Mouse (Mus musculus): Measurements from ENCODE around the gene Ptcd2. TPM values are rescaled to one million over a fixed set of nuclear protein-coding genes. Genes with fewer than 3 reads are reported as not detected.

Gene Ptcd2
- polyA plus RNA-seq, 1 experiment = 39.8 TPM

DNA sequence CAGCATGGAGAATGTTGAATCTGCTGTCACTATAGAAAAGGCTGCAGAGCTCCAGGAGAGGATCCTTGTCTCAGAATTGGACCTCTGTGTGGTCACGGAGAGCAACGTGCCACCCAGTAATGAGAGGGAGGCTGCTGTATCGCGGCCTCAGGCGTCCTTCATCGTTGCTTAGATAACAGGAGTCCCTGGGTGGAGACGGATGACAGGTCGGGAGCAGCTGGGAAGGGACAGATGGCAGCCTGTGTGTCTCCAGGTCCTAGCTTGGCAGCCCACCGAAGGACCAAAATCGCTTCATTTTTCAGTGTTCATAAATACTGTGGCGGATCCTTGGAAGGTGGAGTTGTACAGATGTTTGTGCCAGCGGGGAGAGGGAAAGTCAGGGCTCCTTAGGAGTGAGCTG is 24.6 kb upstream of the Ptcd2 start:
- Histone ChIP-seq H3K27ac (replicated peaks; ENCODE audit: low read depth, low read length) (no peak overlapping the region), H3K4me1 (ENCODE audit: control insufficient read depth, insufficient read depth, insufficient read length, low read length) (no peaks in the 10 kb centered on the region), H3K4me3 (ENCODE audit: insufficient read depth, low read depth, low read length) (no peak overlapping the region)

DNA sequence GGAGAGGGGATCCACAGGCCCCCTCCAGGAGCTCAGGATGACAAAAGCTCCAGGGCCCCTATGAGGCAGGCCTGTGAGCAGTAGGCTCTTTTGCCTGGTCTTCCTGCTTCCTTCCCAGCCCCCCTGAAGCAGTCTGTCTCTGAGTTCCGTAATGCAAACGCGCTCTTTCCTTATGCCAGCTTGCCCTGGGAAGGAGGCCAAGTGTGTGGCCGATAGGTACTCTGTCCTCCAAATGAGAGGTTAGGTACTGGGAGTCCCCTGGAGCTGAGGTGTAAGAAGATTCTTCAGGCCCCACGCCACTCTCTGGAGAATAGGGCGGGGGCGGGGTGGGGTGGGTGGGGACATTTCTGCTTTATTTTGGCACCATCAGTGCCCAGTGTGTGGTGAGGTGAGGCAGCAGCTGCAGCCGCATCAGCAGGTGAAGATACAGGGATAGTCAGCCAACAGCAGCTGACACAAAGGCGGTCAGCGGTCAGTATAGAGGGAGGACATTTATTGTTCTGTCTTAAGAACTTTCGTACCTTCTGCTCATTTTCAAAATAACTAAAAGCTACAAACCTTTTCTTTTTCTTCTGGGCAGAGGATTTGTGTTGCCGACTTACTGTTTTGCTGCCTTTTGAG is 23.2 kb upstream of the Ptcd2 start:
- Histone ChIP-seq H3K27ac (replicated peaks; ENCODE audit: low read depth, low read length) (no peak overlapping the region), H3K4me3 (ENCODE audit: insufficient read depth, low read depth, low read length) (no peak overlapping the region), H3K4me1 (ENCODE audit: control insufficient read depth, insufficient read depth, insufficient read length, low read length) (no peaks in the 10 kb centered on the region)

DNA sequence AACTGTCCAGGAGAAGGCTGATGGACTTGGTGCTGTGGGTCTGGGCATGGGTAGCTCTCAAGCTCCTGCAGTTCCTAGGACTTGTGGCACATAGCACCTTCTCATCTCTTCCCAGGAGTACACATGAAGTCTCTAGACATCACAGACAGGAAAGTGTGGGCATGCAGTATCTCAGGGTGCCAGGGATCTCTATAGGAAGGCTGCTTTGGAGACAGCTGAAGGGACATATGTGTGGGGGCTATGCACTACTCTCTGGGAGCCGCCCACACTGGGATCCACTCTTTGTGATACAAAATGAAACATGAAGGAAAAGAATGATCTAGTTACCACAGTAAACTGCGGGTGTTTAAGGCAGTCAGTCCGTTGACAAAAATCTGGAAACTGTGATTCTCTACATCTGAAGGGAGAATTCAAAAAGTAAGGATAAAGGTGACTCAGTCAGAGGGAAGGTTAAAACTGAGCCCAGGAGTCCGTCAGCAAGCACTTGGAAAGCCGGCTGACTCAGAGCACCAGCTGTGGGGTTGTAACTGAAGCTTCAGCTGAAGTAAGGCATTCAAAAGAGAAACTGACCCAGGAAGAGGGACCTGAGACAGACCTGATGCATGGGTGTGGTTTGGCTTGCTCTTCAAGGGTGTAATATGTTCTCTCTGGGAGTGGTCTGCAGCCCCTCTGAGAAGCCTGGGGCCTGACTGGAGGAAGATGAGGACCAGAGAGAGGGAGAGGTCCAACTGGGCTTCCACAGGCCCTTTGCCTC is 22.1 kb upstream of the Ptcd2 start:
- Histone ChIP-seq H3K27ac (replicated peaks; ENCODE audit: low read depth, low read length) (no peak overlapping the region), H3K4me1 (ENCODE audit: control insufficient read depth, insufficient read depth, insufficient read length, low read length) (no peaks in the 10 kb centered on the region), H3K4me3 (ENCODE audit: insufficient read depth, low read depth, low read length) (no peak overlapping the region)

DNA sequence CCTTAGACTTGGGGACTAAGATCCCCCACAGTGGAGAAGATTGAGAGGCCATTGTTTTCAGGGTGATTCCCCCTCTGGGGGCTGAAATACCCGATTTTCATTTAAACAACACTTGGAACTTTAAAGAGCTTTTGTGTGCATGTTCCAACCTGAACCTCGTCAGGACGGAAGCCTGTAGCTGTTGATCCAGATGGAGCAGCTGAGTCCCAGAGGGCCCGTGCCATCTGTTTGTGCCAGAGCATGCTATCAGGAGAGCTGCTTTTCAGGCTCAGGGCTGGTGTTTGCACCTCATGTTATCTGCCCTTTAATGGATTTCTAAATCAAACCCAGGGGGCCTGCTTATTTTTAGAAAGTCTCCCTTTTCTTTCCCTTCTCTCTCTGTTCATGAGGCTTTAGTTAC is 19.4 kb upstream of the Ptcd2 start:
- Histone ChIP-seq H3K27ac (replicated peaks; ENCODE audit: low read depth, low read length) (no peak overlapping the region), H3K4me1 (ENCODE audit: control insufficient read depth, insufficient read depth, insufficient read length, low read length) (no peaks in the 10 kb centered on the region), H3K4me3 (ENCODE audit: insufficient read depth, low read depth, low read length) (no peak overlapping the region)

DNA sequence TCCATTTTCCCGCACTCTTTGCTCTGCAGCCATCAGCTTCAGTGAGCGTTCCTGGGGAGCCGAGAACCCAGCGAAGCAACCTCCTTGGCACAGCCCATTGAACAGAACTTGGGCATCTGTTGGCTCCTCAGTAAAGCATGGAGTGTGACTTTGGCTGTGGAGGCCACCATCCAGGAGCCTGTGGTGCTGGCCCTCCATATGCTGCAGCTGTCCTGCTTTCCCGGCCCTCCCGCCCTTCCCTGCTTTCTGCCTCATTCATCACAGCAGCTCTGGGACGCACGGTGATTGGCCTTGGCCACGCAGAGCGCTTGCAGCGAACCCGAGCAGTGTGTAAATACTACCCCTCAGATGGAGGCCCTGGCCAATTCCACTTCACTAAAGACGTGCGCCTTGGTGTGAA is 14.4 kb upstream of the Ptcd2 start:
- Histone ChIP-seq H3K4me3 (ENCODE audit: insufficient read depth, low read depth, low read length) (no peak overlapping the region), H3K27ac (replicated peaks; ENCODE audit: low read depth, low read length) (no peak overlapping the region), H3K4me1 (ENCODE audit: control insufficient read depth, insufficient read depth, insufficient read length, low read length) (no peaks in the 10 kb centered on the region)

DNA sequence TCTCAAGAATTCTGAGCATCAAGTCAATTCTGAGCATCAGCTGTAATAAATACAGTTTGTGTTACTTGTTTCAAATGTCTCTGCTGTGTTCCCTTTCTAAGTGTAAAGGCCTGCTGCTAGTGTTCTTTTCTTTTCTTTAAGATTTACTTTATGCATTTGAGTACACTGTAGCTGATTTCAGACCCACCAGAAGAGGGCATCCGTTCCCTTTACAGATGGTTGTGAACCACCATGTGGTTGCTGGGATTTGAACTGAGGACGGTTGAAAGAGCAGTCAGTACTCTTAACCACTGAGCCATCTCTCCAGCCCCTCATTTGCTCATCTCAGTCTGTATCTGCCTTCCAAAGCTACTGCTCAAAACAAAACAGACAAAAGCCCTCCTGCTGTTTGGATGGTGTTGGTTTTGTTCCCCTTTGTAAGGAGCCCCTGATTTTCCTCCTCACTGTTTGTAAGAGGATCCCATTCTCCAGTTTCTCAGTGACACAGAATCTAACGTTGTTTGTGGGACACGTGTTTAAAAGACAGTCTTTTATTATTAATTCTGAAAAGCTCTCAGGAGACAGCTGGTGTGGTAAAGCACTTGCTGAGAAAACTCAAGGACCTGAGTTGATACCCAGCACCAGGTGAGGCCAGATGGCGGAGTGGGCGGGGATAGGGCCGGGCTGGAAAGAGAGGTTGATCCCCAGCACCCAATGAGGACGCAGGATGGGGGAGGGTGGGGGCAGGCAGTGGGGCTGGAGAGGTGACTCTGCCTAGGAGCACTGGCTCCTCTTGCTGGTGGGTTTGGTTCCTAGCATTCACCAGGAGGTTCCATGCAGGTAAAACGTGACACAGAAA is 12.1 kb upstream of the Ptcd2 start:
- Histone ChIP-seq H3K4me1 (ENCODE audit: control insufficient read depth, insufficient read depth, insufficient read length, low read length) (no peaks in the 10 kb centered on the region), H3K4me3 (ENCODE audit: insufficient read depth, low read depth, low read length) (no peak overlapping the region), H3K27ac (replicated peaks; ENCODE audit: low read depth, low read length) (no peak overlapping the region)

DNA sequence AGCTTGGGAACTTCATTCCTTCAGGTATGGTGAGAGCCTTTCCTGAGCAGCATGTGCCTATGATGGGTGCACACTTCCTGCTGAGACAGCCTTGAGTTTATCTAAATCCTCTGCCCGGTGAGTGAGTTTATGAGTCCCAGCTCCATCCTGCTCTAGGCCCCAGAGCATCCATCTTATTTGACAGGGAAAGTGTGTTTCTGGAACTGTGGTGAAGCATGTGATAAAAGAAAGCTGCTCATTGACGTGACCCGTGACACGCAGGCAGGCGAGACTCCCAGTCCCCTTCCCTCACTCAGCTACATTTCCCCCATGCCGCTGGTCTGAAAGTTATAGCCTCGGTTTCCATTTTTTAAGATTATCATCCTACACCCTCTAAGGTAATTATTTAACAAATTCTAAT is 11.4 kb upstream of the Ptcd2 start:
- Histone ChIP-seq H3K27ac (replicated peaks; ENCODE audit: low read depth, low read length) (no peak overlapping the region), H3K4me3 (ENCODE audit: insufficient read depth, low read depth, low read length) (no peak overlapping the region)

DNA sequence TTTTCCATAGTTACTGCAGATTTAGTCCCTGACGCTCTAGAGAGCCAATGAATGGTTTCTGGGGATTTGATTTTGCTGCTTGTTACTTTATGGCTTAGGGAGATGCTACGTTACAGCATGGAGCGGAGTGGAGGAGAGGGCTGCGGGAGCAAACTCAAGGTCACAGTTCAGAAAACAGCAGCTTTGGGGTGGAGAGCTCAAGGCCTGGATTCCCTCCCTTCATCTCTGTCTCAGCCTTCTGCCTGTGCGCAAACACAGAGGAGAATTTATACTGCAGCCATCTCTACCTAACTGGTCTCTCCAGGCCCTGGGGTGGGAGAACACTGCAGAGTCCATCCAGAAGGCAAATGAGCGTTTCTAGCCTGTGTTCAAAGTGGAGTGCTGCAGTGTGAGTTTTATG is 10.6 kb upstream of the Ptcd2 start:
- H3K4me1 ChIP-seq (ENCODE audit: control insufficient read depth, insufficient read depth, insufficient read length, low read length) = no peaks in the 10 kb centered on the region
- H3K4me3 ChIP-seq (ENCODE audit: insufficient read depth, low read depth, low read length) = no peak overlapping the region
- H3K27ac ChIP-seq (replicated peaks; ENCODE audit: low read depth, low read length) = no peak overlapping the region

More for the DNA sequence above, 11.4 kb upstream of the Ptcd2 start:
- no peaks in the 10 kb centered on the region for H3K4me1 ChIP-seq (ENCODE audit: control insufficient read depth, insufficient read depth, insufficient read length, low read length)

DNA sequence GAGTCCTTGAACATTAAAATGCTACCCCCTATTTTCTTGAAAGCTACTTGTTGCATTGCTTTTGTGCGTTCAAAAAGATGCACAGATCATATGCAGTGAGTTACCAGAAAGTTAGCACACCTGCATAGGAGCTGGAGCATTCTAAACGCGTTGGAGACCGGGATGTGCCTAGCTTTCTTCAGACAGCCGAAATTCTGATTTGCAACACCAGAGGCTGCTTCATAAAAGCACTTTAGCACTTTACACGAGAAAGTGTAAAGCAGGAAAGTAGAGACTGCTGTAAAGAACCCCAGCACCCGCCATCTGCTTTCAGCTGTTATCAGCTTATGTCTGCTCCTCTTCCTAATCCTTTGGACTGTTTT is 9.0 kb upstream of the Ptcd2 start:
- peak overlapping the region; percentile 56 for H3K4me3 ChIP-seq (ENCODE audit: insufficient read depth, low read depth, low read length)

DNA sequence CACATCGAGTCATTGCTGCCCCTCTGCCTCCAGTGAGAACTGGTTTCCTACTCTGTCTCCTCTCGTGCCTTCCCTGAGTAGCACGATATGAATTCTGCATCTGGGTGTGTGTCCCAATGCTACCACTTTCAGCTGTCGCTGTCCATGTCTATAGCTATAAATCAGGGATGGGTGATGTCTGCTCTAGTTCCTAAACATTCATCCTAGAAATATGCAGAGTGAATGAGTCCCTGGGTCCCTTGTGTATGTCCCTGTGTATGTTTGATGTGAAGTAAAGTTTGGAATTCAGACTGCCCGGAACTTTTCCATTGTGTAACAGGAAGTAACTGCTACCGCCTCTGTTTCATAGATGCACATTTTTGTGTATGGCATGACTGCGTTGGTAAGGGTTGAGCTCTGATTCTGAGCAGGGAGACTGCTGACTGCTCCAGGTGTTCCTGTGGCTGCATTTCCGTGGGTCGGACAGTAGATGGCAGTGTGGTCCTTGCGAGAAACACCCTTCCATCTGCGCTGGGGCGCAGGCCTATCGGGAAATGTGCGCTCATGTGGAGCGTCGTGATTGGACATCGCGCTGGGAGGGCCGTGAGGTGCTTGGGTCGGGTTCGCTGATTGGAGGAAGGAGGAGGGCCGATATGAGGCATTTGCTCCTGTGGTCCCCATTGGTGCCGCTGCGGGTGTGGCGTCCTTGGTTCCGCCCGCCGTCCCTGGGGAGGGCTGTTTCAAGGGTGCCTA is 8.4 kb upstream of the Ptcd2 start:
- Histone ChIP-seq H3K4me1 (ENCODE audit: control insufficient read depth, insufficient read depth, insufficient read length, low read length) (no peaks in the 10 kb centered on the region), H3K27ac (replicated peaks; ENCODE audit: low read depth, low read length) (peak overlapping the region; percentile 60; the same call in 1 of the 2 replicates), H3K4me3 (ENCODE audit: insufficient read depth, low read depth, low read length) (peak overlapping the region; percentile 56)

More for the DNA sequence above, 9.0 kb upstream of the Ptcd2 start:
- Histone ChIP-seq H3K27ac (replicated peaks; ENCODE audit: low read depth, low read length) (peak overlapping the region; percentile 60), H3K4me1 (ENCODE audit: control insufficient read depth, insufficient read depth, insufficient read length, low read length) (no peaks in the 10 kb centered on the region)

DNA sequence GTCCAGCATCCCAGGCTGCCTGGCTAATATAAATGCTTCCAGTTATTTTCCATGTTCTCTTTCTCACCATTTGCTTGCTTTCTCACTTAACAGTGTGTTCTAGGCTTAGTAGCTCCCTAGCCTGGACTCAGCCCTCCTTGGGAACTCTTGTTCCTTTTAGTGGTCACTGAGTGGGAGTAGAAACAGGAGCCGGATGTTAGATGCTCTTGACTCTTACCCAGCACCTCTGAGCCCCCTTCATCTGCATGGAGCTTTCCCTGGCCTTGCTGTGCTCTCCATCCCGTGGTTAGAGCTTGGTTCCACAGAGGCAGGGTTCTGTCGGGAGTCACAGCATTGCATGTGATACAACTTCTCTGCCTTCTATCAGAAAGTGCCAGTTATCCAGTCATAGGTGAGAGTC is 7.1 kb upstream of the Ptcd2 start:
- Histone ChIP-seq H3K4me1 (ENCODE audit: control insufficient read depth, insufficient read depth, insufficient read length, low read length) (no peaks in the 10 kb centered on the region), H3K4me3 (ENCODE audit: insufficient read depth, low read depth, low read length) (no peak overlapping the region)

DNA sequence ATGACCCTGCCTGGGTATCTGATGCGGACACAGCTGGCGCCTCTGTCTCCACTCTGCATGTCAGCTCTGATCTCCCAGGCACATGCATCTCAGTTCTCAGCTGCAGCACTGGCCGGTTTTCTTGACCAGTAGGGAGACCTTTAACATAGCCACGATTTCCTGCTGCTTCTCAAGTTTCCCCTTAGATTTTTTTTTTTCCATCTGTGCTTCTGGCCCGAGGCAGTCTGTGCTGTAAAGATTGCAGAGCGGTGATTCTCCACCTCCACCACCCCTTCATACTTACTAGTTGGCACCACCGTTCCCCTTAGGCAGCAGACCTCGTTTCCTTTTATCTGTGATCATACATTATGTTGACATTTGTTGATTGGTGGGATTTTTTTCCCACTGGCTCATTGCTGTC is 6.7 kb upstream of the Ptcd2 start:
- no peak overlapping the region for H3K27ac ChIP-seq (replicated peaks; ENCODE audit: low read depth, low read length)
- no peaks in the 10 kb centered on the region for H3K4me1 ChIP-seq (ENCODE audit: control insufficient read depth, insufficient read depth, insufficient read length, low read length)
- no peak overlapping the region for H3K4me3 ChIP-seq (ENCODE audit: insufficient read depth, low read depth, low read length)

More for the DNA sequence above, 7.1 kb upstream of the Ptcd2 start:
- no peak overlapping the region for H3K27ac ChIP-seq (replicated peaks; ENCODE audit: low read depth, low read length)

DNA sequence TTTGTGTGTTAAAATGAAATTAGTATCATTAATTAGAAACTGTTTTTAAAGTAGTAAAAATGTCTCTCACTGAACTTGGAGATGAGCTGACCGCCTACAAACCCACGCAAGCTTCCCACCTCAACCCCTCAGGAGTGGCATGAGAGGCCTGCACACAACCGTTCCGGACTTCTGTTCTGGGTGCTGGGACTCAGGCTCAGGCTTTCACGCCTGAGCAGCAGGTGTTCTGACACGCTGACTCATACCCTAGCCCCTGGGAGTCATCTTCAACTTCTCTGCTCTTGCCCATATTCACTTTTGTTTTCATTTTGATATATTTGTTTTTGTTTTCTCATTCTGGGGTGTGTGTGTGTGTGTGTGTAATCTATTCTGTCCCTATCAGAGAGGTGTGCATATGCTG is 5.5 kb upstream of the Ptcd2 start:
- H3K27ac ChIP-seq (replicated peaks; ENCODE audit: low read depth, low read length) = no peak overlapping the region
- H3K4me3 ChIP-seq (ENCODE audit: insufficient read depth, low read depth, low read length) = no peak overlapping the region
- H3K4me1 ChIP-seq (ENCODE audit: control insufficient read depth, insufficient read depth, insufficient read length, low read length) = no peaks in the 10 kb centered on the region

DNA sequence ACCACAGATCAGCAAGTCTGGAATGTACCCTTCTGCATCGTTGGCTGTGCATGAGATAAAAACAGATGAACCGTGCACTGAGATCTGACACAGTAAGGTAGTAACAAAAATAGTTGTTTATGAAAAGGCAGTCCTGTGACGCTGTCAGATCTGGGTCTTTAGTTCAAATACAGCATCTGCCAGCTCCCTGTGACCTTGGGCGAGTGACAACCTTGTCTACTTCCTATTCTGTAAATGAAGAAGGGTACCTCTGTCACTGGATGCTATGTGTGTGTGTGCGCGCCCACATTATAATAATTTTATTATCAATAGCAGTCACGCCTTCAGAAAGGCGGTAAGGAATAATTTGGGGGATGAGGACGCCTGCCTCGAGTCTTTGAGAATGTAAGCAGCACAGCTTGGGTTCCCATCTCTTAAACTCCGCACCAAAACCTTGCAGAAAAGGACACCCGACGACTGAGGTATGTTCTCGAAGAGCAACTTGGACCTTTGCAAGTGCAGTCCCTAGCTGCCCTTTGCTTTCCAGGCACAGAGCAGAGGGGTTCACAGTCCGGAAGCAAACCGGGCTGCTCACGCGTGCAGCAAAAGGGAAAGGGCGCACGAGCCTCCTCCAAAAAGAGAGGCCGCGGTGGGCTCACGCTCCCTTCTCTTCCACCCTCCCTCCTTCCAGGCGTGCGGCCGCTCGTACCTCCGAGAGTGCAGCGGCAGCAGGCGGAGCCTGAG is 468 bp downstream of the Ptcd2 start:
- Histone ChIP-seq H3K4me3 (ENCODE audit: insufficient read depth, low read depth, low read length) (peak overlapping the region; percentile 96), H3K4me1 (ENCODE audit: control insufficient read depth, insufficient read depth, insufficient read length, low read length) (no peaks in the 10 kb centered on the region; the same call in 1 of the 2 replicates), H3K27ac (replicated peaks; ENCODE audit: low read depth, low read length) (peak overlapping the region; percentile 73)
